Mouse (Mus musculus) E14TG2a.4 (cell line): ENCODE data around the gene Gadd45a.
"Not testable (repeated sequence)": the region's sequence is repeated elsewhere in the genome, so short reads cannot be mapped to it uniquely, and the experiment has no call there.

ENCODE experiments used
- H3K27me3 ChIP-seq: 2 replicates; pipeline ENCODE4 v1.6.1; 2014; ENCODE audit warnings: low read length, control low read depth; ENCODE audit not compliant: insufficient read depth
- H3K36me3 ChIP-seq: 2 replicates; pipeline ENCODE4 v1.6.1; 2014; ENCODE audit warnings: low read length, control low read depth; ENCODE audit not compliant: insufficient read depth
- H3K4me1 ChIP-seq: replicated peaks from 2 replicates; pipeline ENCODE4 v1.6.1; 2014; ENCODE audit warnings: low read depth, low read length, control low read depth
- H3K4me3 ChIP-seq: replicated peaks from 2 replicates; pipeline ENCODE4 v1.5.1; 2014; ENCODE audit warnings: mild to moderate bottlenecking, low read length
- H3K9me3 ChIP-seq: 2 replicates; pipeline ENCODE4 v1.6.1; 2014; ENCODE audit warnings: low read length, control low read depth
- CTCF ChIP-seq: conservative IDR thresholded peaks from 2 replicates; pipeline ENCODE4 v1.5.1; 2014; ENCODE audit warnings: low read length
- NANOG ChIP-seq: IDR thresholded peaks from 2 replicates; pipeline ENCODE4 v1.6.1; 2014; ENCODE audit warnings: borderline replicate concordance, low read length, mixed read lengths
- POU5F1 ChIP-seq: IDR thresholded peaks from 2 replicates; pipeline ENCODE4 v1.6.1; 2014; ENCODE audit warnings: low read length, borderline replicate concordance

The Gadd45a gene

DNA sequence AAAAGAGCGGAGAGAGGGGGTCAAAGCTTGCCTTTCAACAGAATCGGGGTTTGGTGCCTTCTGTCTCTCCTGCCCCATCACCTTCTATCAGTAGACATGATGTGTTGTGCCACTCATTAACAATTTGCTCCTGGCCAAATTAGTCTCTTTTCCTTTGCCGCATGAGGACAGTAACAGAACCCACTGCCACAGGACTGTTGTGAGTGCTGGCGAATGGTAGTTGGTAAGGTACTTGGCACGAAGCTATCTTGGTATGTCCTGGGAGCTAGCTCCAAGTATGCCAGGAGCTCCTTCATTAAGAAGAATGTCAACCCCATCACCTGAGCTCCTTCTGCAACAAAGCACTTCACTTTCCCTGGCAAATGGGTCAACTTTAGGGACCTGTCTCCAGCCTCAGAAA is 6.4 kb downstream of the Gadd45a start:
- Histone ChIP-seq H3K36me3 (peaks cover 15% of the 10 kb centered on the region), H3K27me3 (no peaks in the 10 kb centered on the region), H3K4me3 (0 out of 2 replicates have a peak overlapping the region, but pooled peaks have one; percentile 53), H3K9me3 (no peaks in the 10 kb centered on the region), H3K4me1 (peaks cover 78% of the 10 kb centered on the region)
- TF ChIP-seq POU5F1, result no peak
- TF ChIP-seq NANOG, result no peak
- TF ChIP-seq CTCF, result no peak

DNA sequence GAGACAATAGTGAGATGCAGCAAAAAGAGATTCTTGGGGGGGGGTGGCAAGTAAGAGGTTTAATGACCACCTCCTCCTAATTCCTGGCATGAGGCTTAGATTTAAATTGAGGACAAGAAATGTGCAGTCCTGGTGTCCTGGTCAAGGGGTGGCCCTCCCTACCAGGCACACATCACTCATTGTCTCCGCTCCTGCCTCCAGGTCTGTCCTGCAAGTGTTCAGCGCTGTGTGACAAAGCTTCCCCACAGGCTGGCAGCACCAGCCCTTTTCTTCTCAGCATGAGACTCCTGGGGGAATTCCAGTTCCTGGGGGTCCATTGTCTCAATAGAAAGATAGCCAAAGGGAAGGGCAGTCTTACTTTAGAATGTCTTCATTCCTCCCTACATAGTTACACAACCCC is 6.8 kb downstream of the Gadd45a start:
- peak overlapping the region; percentile 53 for H3K4me3 ChIP-seq
- no peaks in the 10 kb centered on the region for H3K27me3 ChIP-seq
- H3K9me3 ChIP-seq, result no peaks in the 10 kb centered on the region
- peaks cover 78% of the 10 kb centered on the region for H3K4me1 ChIP-seq
- H3K36me3 ChIP-seq, result peaks cover 11% of the 10 kb centered on the region
- peak; percentile 23; the same call in 1 of the 2 replicates for TF ChIP-seq NANOG
- TF ChIP-seq CTCF, result no peak

- peaks cover 8% of the 10 kb centered on the region for H3K36me3 ChIP-seq
- peaks cover 78% of the 10 kb centered on the region for H3K4me1 ChIP-seq
- no peaks in the 10 kb centered on the region for H3K27me3 ChIP-seq
- TF ChIP-seq NANOG (no peak), POU5F1 (no peak), CTCF (no peak)
- peak overlapping the region; percentile 53 for H3K4me3 ChIP-seq
- H3K9me3 ChIP-seq, result no peaks in the 10 kb centered on the region
Observed at GRCm38 (mm10) chr6:67029987-67030386, 7.3 kb downstream of the Gadd45a start.

- TF ChIP-seq NANOG (no peak), POU5F1 (no peak)
- no peaks in the 10 kb centered on the region for H3K9me3 ChIP-seq
- peaks cover 74% of the 10 kb centered on the region for H3K4me1 ChIP-seq
- peaks cover 3% of the 10 kb centered on the region for H3K36me3 ChIP-seq
- H3K4me3 ChIP-seq, result 0 out of 2 replicates have a peak overlapping the region, but pooled peaks have one; percentile 27
- no peaks in the 10 kb centered on the region for H3K27me3 ChIP-seq
Observed at GRCm38 (mm10) chr6:67029312-67029950, 7.8 kb downstream of the Gadd45a start.

DNA sequence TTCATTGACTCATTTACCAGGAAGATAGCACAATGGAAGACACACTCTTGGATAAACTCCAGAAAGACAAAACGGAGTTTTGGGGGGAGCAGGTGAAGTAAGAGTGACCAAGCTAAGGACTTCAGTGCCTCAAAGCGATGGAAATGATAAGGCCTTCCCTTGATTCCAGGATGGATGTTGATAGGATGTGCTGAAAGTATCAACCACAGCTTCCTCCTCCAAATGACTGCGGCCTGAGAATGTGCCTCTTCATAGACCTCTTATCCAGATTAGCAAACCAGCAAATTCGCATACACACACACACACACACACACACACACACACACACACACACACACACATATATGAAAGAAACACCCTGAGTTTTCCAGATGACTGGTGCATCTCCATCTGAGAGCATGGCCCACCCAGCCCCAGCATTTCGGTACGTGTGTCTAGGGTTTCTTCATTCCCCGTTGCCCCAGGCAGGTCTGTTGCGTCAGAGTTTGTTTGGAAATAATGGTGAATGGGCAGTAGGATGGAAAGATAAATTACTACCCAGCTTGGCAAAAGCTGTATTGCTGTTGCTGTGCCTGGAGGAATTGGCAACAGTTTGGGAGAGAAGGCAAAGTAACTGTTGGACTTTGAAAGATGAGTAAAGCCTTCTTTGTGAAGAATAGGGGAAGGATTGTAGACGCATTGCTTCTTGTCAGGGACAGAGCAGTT is 9.7 kb downstream of the Gadd45a start:
- H3K36me3 ChIP-seq, result no peaks in the 10 kb centered on the region
- H3K4me1 ChIP-seq, result peaks cover 70% of the 10 kb centered on the region
- no peak overlapping the region for H3K4me3 ChIP-seq
- H3K9me3 ChIP-seq, result no peaks in the 10 kb centered on the region
- no peak for TF ChIP-seq POU5F1
- TF ChIP-seq CTCF, result no peak
- no peak for TF ChIP-seq NANOG
- H3K27me3 ChIP-seq, result no peaks in the 10 kb centered on the region

DNA sequence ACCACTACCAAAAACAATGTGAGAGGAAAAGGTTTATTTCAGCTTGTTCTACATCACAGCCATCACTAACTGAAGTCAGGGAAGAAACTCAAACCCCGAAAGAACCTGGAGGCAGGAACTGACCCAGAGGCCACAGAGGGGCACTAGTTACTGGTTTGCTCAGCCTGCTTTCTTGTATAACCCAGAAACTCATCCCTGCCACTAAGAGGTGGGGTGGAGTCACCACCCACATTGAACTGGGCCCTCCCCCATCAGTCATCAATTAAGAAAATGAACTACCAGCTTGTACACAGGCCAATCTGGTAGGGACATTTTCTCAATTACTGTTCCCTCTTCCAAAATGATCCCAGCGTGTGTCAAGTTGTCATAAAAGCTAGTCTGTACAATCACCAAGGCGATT is 10.6 kb downstream of the Gadd45a start:
- Histone ChIP-seq H3K4me3 (0 out of 2 replicates have a peak overlapping the region, but pooled peaks have one; percentile 17), H3K36me3 (no peaks in the 10 kb centered on the region), H3K9me3 (no peaks in the 10 kb centered on the region), H3K27me3 (no peaks in the 10 kb centered on the region), H3K4me1 (peaks cover 63% of the 10 kb centered on the region)
- TF ChIP-seq CTCF, result no peak
- TF ChIP-seq POU5F1, result no peak
- TF ChIP-seq NANOG, result no peak

DNA sequence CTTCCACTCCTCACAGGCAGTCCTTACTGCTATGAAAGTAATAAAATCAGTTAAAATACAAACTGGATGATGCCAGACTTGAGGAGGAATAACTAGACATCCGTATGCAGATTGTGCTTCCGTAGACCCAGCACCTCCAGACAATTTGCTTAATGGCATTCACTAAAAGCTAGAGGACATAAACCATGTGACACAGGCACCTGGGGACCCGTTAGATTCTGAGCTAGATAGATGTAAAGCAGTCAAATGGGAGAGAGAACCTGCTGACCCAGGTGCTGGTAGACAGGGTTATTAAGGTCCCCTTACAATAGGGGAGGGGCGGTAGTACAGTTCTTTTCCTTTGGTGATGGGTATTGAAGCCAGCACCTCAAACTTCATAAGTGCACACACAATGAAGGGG is 13.5 kb downstream of the Gadd45a start:
- H3K36me3 ChIP-seq, result no peaks in the 10 kb centered on the region
- TF ChIP-seq CTCF (no peak), POU5F1 (no peak), NANOG (no peak)
- H3K27me3 ChIP-seq, result no peaks in the 10 kb centered on the region
- H3K9me3 ChIP-seq, result no peaks in the 10 kb centered on the region
- H3K4me1 ChIP-seq, result peaks cover 35% of the 10 kb centered on the region
- no peak overlapping the region for H3K4me3 ChIP-seq

GRCm38 (mm10) chr6:67021308-67021707 is 15.9 kb downstream of the Gadd45a start:
- H3K4me3 ChIP-seq, result no peak overlapping the region

DNA sequence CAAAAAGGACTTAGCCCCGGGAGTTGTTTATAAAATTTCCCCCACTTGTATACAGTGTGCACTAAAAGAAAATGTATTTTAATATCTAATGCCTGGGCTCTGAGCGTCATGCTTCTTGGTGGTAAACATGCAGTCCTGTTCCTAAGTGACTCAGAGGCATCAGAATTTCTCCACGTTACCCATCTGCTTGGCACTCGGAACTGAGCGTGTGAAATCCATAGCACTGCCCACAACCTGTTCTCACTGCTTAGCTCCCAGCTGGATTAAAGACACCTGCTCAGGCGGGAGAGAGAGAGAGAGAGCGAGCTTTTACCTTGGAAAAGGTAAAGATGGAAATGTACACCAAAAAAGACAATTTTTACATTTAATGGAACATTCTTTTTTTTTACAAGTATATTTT is 18.3 kb downstream of the Gadd45a start:
- not testable (repeated sequence) for H3K4me3 ChIP-seq, H3K9me3 ChIP-seq, H3K36me3 ChIP-seq, H3K27me3 ChIP-seq
- peaks cover 48% of the 10 kb centered on the region for H3K4me1 ChIP-seq

More at GRCm38 (mm10) chr6:67021308-67021707, 15.9 kb downstream of the Gadd45a start:
- H3K27me3 ChIP-seq, result no peaks in the 10 kb centered on the region
- peaks cover 29% of the 10 kb centered on the region for H3K4me1 ChIP-seq
- no peaks in the 10 kb centered on the region for H3K9me3 ChIP-seq
- TF ChIP-seq POU5F1 (no peak), CTCF (no peak), NANOG (no peak)
- no peaks in the 10 kb centered on the region for H3K36me3 ChIP-seq
